Mouse (Mus musculus): ENCODE measurements around the gene Atg13.
"Not testable (repeated sequence)": the region's sequence is repeated elsewhere in the genome, so short reads cannot be mapped to it uniquely, and the experiment has no call there.

The Atg13 gene

DNA sequence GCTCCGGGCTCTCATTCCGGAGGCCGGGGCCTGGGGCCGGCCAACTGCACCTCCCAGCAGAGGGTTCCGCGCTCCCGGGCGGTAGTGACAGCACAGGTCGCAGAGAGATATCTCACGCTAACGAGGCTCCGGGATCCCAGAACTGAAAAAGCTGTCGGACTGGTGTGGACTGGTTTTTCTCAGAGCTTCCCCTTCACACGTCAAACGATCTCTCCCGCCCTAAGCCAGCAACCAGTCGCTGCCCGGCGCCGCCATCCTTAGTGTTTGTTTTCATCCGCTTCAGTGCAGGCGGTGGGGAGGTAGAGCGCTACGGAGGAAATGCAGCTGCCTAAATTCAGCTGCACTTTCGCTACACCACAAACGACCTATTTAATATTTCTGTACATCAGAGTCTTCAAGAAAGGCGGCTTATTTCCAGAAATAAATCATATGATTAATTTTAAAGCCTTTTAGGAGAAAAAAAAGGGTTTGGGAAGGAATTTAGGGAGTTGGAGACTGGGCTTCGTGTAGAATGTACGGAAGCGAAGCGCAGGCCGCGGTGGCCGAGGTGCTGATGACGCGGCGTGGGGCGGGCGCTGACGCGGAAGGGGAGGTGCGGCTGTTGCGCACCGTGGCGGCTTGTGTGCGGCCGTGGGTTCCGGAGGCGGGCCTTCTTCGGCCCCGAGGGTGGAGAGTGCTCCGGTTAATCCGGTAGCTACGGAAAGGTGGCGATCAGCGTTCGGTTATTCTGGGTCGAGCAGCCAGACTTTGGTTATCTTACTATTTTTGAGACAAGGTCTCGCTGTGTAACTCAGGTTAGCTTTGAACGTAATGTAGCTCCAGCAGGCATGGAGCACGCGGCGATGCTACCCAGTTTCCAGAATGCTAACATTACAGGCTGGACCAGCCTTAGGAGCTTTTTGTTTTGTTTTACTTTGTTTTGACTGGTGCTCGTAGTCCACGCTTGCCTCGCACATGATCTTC is at the start of gene Atg13, which contains the start of gene Harbi1:
Gene Atg13, minus strand, starts transcription at position 305 of the 963 bp plus-strand sequence.
Gene Harbi1, plus strand, starts transcription at position 581 of the 963 bp plus-strand sequence.
- DNase-seq = peak; percentile 94 to 97

- peak; percentile 73 to 74 for DNase-seq
Measured at GRCm38 (mm10) chr2:91749811-91750261, 39.5 kb upstream of the Atg13 start.

DNA sequence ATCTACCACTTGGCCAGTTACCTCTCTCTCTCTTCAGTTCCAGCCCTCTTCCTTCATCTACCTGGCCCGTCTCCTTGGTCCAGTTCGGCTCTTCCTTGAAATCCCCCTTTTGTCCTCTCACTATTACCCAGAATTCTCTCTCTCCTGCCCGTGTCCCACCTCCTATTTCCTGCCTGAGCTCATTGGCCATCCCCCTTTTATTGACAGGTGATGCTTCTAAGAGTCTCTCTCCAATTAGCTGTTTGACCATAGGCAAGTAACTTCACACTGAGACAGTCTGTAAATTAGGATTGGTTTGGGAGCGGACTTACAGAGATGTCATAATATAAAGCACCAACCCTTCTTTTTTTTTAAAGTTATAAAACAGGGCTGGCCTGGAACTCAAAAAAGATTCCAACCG is 34.3 kb upstream of the Atg13 start:
- no peak for DNase-seq

DNA sequence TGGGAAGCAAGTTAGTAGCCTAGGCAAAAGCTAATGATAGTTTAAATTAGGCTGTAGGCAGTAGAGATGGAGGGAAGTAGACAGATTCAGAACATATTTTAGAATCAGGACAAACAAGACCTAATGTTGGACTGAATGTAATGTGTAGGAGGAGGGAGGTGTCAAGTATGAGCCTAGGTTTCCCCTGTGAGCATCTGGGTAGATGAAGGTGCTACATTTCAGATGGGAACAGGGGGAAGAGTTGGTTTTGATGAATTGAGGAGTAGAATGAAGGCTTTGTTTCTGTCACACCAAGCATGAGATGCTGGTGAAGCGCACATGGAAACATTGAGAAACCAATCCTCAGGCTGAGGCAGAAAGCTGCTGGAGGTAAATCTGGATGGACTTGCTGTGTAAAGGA is 29.2 kb upstream of the Atg13 start:
- DNase-seq = no peak

- DNase-seq = no peak
Measured at GRCm38 (mm10) chr2:91735221-91735620, 24.8 kb upstream of the Atg13 start.

DNA sequence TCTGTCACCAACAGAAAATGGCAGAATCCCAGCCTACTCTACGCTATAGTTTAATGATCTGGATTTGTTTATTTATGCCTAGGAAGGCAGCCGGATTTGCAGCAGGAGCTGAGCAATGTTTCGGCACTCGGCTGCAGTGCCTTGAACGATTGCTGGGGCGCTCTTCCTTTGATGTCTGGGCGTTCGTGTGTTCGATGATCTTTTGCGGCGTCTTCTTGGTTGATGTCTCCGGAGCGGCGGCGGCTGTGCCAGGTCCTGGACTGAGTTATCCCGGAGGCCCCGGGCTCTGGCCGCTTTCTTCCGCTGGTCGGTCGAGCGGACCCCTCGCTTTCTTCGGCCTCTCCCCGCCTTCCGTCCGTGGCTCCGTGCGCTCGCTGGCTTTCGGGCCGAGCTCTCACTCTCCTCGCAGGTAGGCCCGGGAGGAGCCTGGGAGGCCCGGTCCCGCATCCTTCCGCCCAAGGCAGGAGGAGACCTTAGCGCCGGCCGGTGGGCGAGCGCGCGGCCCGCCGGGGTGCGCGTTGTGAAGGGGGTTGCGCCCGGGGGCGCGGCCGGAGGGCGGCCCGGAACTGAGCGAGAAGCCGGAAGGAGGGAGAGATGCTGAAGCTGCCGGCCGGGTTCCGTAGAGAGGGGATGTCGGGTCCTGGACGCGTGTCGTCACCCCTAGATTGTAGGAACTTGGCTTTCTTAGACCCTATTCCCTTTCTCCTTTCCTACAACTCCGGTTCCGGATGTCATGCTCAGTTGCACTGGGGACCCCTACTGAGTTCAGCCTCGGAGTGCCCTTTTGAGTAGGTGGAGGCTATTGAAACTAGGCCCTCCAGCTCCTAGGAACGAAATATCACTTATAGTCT is 19.8 kb upstream of the Atg13 start, which contains the start of gene Ambra1:
Gene Ambra1, plus strand, starts transcription at position 164 of the 851 bp plus-strand sequence.
- peak; percentile 87 to 93 for DNase-seq

DNA sequence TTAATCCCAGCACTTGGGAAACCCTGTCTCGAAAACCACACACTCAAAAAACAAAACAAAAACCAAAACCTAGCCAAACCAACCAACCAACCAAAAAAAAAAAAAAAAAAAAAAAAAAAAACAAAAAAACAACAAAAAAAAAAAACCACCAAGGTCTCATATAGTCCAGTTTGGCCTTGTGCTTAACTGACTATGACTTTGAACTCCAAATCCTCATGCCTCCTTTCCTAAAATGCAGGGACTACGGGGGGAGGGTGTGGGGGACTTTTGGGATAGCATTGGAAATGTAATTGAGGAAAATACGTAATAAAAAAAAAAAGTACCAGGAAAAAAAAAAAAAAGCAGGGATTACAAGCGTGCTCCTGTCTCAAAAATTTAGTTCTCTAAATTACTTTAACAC is 19.2 kb upstream of the Atg13 start:
- DNase-seq = no peak

GRCm38 (mm10) chr2:91727011-91727410 is 16.6 kb upstream of the Atg13 start:
- no peak for DNase-seq

- DNase-seq = not testable (repeated sequence)
Measured at GRCm38 (mm10) chr2:91725476-91725875, 15.1 kb upstream of the Atg13 start.

DNA sequence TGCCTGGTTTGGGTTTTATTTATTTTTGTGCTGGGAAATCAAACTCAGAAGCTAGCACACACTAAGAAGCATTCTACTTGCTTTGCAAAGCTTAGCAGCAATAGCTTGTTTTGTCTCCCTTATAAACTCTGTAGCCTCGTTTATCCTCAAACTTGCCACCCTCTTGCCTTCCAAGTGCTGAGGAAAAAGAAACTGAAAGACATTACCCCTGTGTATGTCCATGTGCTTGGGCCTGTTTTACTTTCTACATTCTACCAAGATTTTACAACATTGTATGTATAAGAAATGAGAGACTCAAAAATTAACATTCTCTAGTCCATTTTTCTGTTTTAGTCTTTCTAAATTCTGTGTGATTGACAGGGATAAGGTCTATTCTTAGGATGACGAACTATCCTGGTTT is 14.3 kb upstream of the Atg13 start:
- no peak for DNase-seq

- DNase-seq = no peak
Measured at GRCm38 (mm10) chr2:91723951-91724350, 13.6 kb upstream of the Atg13 start.

DNA sequence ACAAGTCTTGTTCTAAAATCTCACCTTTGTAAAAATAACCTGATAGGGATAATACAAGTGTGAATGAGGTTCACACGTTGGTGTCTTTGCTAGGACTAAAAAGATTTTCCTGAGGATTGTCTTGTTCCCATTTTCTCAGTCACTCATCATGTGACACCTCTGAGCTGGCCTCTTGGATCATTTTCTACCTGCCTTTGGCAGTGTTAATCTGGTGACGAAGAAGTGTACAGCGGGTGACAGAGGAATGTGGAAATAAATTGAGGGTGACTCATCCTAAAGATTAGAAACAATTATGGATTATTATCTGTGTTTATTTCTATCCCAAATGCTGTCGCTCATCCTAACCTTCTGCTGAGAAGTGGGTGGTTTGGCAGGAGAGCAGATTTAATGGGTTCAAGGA is 13.0 kb upstream of the Atg13 start:
- no peak for DNase-seq

DNA sequence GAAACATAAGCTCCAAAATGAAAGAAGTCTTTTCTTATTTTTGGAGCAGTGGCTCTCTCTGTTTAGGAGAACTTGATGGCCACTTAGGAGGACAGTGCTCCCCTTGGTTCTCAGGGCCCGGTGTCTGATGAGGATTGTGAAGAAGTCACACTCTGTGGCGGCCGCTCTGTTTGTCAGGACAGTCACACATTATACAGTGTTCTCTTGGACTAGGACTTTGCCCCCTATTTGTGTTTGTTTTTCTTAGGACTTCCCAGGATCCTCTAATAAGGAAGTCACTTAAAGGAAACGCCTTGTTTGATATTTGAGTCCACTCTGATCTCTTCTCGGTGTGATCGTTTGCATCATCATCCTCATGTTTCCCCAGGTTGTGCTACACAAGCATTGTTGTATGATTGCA is 7.9 kb upstream of the Atg13 start:
- DNase-seq = peak; percentile 58 to 59

DNA sequence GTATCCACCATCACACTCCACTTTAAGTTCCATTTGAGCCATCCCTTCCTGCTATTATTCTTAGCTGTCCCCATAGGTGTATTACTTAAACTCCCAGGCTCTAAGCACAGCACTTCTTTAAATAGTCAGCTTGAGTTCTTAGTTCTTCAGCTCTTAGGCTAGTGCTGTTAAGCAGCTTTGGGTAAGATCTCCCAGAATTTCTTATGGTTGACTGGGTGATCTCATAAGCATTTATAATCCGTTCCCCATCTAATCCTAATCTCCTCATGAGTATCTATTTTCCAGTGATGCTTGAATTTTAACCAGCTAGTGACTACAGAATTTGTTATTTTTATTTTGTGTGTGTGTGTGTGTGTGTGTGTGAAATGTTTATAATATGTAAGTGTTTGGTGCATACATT is 4.5 kb upstream of the Atg13 start:
- DNase-seq = no peak

GRCm38 (mm10) chr2:91711256-91711925 is 1.0 kb upstream of the Atg13 start:
- no peak for DNase-seq

GRCm38 (mm10) chr2:91708361-91708760 is 2.0 kb downstream of the Atg13 start:
- no peak for DNase-seq

DNA sequence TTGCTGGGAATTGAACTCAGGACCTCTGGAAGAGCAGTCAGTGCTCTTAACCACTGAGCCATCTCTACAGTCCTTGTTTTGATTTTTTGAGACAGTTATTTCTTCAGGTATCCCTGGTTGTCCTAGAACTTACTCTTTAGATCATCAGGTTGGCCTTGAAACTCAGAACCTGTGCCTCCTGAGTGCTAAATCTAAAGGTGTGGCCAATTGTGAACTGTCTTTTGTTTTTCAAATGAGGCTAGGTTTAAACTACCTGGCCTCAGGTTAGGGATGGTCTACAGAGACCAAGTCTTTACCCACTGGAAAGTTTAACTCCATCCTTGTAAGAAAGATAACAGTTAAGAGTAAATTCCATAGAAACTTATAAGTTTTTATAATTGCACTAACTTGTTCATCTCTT is 3.9 kb downstream of the Atg13 start:
- DNase-seq = no peak

DNA sequence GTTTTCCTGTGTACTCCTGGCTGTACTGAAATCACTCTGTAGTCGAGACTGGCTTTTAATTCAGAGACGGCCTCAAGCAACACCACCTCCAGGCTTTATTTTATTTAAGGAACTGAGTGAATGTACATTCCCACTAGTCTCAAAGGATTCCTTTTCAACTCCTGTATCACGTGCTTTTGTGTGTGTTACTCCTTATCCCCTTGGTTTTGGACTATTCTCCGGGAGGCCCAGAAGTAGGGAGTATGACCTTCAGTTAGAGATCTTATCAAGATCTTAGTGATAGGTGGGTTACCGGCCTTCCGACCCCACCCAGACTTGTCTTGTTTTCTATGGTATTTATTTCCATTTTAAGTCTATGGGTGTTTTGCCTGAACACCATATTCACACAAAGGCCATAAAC is 4.6 kb downstream of the Atg13 start:
- no peak for DNase-seq

DNA sequence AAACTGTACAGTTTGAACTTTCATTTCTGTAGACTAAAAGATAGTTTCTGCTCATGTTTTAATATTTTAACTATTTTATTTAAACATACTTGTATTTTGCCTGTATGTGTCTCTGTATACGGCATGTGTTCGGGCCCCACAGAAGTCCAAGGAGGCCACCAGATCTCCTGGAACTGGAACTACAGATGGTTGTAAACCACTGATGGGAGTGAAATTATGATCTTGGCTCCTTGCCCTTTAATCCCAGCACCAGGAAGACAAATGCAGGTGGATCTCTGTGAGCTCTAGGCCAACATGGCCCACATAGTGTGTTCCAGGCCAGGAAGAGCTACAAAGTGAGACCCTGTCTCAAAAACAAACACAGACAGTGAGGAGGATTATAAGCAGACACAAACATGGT is 9.0 kb downstream of the Atg13 start:
- DNase-seq = no peak

DNA sequence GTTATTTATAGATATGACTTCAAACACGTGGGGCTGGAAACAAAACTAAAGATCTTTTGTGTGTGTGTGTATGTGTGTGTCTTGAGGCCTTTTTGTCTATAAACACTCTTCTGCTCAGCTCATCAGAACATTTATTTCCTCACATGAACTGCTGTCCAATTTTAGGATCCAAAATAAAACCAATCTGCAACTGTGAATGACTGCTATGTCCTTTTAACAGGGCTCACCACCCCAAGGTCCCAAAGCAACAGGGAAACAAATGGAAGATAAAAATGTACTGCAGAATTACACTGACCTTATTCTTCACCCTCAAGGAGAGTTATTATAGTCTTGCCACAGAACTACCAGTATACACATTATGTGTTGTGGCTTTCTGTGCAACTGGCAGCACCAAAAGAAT is 11.2 kb downstream of the Atg13 start:
- no peak for DNase-seq

DNA sequence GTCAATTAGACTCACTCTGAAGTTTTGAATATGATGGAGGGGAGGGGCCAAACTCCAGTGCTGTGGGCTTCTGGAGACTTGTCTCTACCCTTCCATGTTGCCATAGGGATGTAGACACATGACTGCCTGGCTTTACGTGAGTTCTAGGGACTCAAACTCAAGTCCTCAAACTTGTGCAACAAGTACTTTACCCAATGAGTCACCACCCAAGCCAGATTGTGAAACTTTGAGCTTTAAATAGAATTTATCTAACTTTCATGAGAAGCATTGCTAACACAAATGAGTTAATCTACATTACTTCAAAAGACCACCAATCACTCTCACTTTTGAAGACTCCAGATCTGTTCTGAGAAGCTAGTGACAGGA is 14.2 kb downstream of the Atg13 start:
- DNase-seq = no peak

- no peak for DNase-seq
Measured at GRCm38 (mm10) chr2:91695436-91696224, 14.7 kb downstream of the Atg13 start.
